Mouse (Mus musculus) heart, postnatal 0 days (tissue): ENCODE measurements around the gene Mettl7a2.

Experiments
- CTCF ChIP-seq: IDR thresholded peaks from 2 replicates; pipeline ENCODE4 v1.5.1; 2016; ENCODE audit warnings: antibody characterized with exemption, control low read depth, low read depth
- EP300 ChIP-seq: IDR thresholded peaks from 2 replicates; pipeline ENCODE4 v1.6.1; 2016; ENCODE audit warnings: antibody characterized with exemption, low read depth

DNA sequence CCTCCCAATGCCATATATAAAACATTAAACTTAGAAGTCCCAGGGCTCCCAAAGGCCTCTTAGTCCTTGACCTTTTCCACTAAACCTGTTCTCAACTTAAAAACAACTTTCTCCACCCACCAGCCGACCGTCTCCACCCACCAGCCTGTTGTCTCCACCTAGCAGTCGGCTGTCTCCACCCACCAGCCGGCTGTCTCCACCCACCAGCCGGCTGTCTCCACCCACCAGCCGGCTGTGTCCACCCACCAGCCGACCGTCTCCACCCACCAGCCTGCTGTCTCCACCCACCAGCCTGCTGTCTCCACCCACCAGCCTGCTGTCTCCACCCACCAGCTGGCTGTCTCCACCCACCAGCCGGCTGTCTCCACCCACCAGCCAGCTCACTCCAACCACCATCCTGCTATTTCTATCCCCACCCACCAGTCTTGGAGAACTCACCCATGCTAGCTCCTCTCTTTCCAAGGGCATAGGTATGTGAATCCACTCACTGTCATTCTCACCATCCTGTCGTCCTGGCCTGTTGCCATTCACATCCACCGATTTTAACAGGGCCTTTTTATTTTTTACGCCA is 28.9 kb upstream of the Mettl7a2 start:
- no peak for TF ChIP-seq CTCF
- no peak for TF ChIP-seq EP300
